Comparison of ENCODE assay signal across 1 mouse cellular context in the genomic region with DNA sequence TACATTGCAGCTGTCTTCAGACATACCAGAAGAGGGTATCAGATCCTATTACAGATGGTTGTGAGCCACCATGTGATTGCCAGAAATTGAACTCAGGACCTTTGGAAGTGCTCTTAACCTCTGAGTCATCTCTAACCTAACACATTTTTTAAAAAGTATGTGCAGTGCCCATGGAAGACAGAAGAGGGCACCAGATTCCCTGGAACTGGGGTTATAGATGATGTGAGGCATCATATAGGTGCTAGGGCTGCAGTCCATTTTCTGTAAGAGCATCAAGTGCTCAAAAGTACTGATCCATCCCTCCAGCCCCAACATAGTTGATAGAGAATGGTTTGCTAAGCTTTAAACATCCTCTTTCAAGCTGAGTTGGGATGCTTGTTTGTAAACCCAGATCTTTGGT.
TF ChIP-seq lines count a peak whose summit lies in the region.

No protein-coding gene starts in this region.

TF ChIP-seq in CH12.LX, 34 proteins besides CTCF, POLR2A, EP300 and RAD21 (continued from another document):
- no peak for TF ChIP-seq E2F4 (IDR thresholded peaks at IDR 0.05; ENCODE audit: insufficient replicate concordance, low read depth, low read length)
- no peak for TF ChIP-seq TBP (conservative IDR thresholded peaks at IDR 0.05; ENCODE audit: low read depth, low read length)
- no peak for TF ChIP-seq USF1 (IDR thresholded peaks at IDR 0.05; ENCODE audit: low read depth, low read length)
- TF ChIP-seq SMC3 (IDR thresholded peaks at IDR 0.05; ENCODE audit: low read depth, low read length) = peak; percentile 61
- TF ChIP-seq JUN (IDR thresholded peaks at IDR 0.05; ENCODE audit: insufficient read depth, low read depth, low read length) = no peak
- TF ChIP-seq RCOR1 (conservative IDR thresholded peaks at IDR 0.05; ENCODE audit: low read depth, low read length) = no peak
- TF ChIP-seq CHD2 (IDR thresholded peaks at IDR 0.05; ENCODE audit: low read length) = no peak
- TF ChIP-seq MAX (IDR thresholded peaks at IDR 0.05; ENCODE audit: low read length) = no peak
- TF ChIP-seq ETS1 (conservative IDR thresholded peaks at IDR 0.05; ENCODE audit: low read depth, low read length) = no peak
- no peak for TF ChIP-seq PAX5 (IDR thresholded peaks at IDR 0.05; ENCODE audit: low read length)
